Mouse (Mus musculus): Measurements from ENCODE around the gene Slc25a3. TPM values are rescaled to one million over a fixed set of nuclear protein-coding genes. Genes with fewer than 3 reads are reported as not detected.

Slc25a3 gene
- 481 and 504 TPM in 2 replicates for polyA plus RNA-seq (2014; fragmentation: Nextera tagmentation; extraction: Ambion mirVana)

GRCm38 (mm10) chr10:91123828-91124822 is at the start of gene Slc25a3:
Slc25a3 (minus strand) TSS chr10:91124059.
- no peaks in the 10 kb centered on the region for H3K9me3 ChIP-seq (ENCODE audit: control insufficient read depth, low read length)
- H3K4me1 ChIP-seq (replicated peaks; ENCODE audit: control insufficient read depth, insufficient read depth, low read length), result peaks cover 19% of the 10 kb centered on the region
- H3K4me2 ChIP-seq, result peak within 1 kb of the TSS; percentile 82
- 12% methylated on average over 59 of the region's 59 CpGs for WGBS
- H3K36me3 ChIP-seq (ENCODE audit: control insufficient read depth, insufficient read depth, low read length), result peaks cover 24% of the 10 kb centered on the region
- ATAC-seq (replicated peaks; ENCODE audit: low FRiP score) (peak; percentile 98), DNase-seq (ENCODE audit: low spot score) (peak; percentile 95)
- peak within 1 kb of the TSS; percentile 97 for H3K9ac ChIP-seq (ENCODE audit: low read depth, low read length)
- H3K27me3 ChIP-seq (replicated peaks; ENCODE audit: control insufficient read depth, insufficient read depth, low read length), result no peaks in the 10 kb centered on the region
- peak within 1 kb of the TSS; percentile 90 for H3K27ac ChIP-seq (ENCODE audit: low read depth, low read length)
- H3K4me3 ChIP-seq (ENCODE audit: low read depth, low read length), result peak within 1 kb of the TSS; percentile 98

DNA sequence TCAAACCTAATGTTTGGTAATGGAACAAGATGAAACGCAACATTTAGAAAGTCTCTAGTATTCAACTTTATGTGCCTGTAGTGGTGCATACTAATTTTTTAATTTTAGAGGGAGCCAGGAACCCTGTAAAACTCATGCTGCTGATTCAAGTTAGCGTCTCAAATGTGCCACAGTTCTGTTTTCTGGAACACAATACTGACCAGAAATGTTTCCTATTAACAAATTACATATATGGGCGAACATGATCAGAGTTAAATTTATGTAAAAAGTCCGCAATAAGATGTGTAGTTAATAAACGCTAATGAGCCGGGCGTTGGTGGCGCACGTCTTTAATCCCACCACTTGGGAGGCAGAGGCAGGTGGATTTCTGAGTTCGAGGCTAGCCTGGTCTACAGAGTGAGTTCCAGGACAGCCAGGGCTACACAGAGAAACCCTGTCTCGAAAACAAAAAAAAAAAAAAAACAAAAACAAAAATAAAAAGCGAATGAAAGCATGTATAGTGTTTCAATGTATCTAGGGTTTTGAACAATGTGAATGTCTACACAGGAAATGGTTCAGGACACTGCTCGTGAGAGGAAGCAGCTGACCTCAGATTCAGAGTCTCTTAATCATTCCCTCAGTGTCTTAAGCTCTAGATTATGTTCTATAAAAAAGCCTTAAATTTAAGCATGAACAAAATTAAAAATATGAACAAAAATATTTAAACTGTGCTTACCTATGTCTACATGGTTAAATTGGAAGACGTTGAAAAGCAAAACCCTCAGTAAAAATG is 48.7 kb upstream of the Slc25a3 start:
- H3K27ac ChIP-seq (ENCODE audit: low read depth, low read length), result peak overlapping the region; percentile 100
- peaks cover 15% of the 10 kb centered on the region for H3K4me1 ChIP-seq (replicated peaks; ENCODE audit: control insufficient read depth, insufficient read depth, low read length)
- 0 out of 2 replicates have a peak, but pooled peaks cover 9% of the 10 kb centered on the region for H3K36me3 ChIP-seq (ENCODE audit: control insufficient read depth, insufficient read depth, low read length)
- no peaks in the 10 kb centered on the region for H3K27me3 ChIP-seq (replicated peaks; ENCODE audit: control insufficient read depth, insufficient read depth, low read length)
- ATAC-seq (replicated peaks; ENCODE audit: low FRiP score), result no peak
- peak overlapping the region; percentile 89 for H3K4me3 ChIP-seq (ENCODE audit: low read depth, low read length)
- peak overlapping the region; percentile 95 for H3K9ac ChIP-seq (ENCODE audit: low read depth, low read length)
- H3K9me3 ChIP-seq (ENCODE audit: control insufficient read depth, low read length), result no peaks in the 10 kb centered on the region
- peak overlapping the region; percentile 92 for H3K4me2 ChIP-seq
- WGBS, result 73% methylated on average over 14 of the region's 14 CpGs
- DNase-seq (ENCODE audit: low spot score), result no peak

DNA sequence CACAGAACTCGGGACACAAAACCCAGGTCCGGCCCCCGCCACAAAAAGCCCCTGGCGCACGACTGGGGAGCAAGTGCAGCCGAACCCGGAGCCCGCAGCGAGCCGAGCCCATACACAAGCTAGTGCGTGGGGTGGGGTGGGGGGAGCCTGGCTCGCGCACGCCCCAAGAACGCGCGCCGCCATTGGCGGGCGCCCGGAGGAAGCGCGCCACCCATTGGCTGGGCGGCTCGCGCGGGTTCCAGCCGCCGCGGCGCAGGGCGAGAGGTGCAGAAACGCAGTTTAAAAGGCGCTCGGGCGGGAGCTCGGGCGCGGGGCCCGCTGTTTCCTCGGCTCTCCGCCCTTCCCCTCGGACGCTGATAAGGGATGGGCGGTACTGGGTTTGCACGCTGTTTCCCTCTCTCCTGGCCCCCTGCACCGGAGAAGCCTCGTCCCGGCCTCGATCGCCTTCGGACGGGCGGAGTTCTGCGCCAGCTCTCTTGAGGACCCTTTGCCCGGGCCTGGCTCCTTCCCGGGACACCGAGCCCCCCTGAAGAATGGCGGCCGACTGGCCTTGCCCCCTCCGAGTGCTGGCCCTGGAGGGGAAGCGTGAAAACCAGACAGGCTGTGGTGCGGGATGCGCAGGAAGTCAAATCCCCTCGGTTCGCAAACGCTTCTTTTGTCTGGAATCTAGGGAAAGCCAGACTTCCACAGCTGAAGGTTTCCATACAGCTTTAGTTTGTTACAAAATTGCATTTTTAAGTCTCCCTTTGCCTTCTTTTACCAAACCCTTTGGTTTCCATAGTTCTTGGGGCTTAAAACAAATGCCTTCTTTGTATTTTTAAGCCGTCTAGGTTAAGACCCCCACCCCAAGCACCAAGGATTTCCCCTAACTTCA is 47.8 kb upstream of the Slc25a3 start:
- H3K36me3 ChIP-seq (ENCODE audit: control insufficient read depth, insufficient read depth, low read length), result 0 out of 2 replicates have a peak, but pooled peaks cover 9% of the 10 kb centered on the region
- H3K9ac ChIP-seq (ENCODE audit: low read depth, low read length), result peak overlapping the region; percentile 97
- H3K9me3 ChIP-seq (ENCODE audit: control insufficient read depth, low read length), result no peaks in the 10 kb centered on the region
- DNase-seq (ENCODE audit: low spot score) (peak; percentile 98), ATAC-seq (replicated peaks; ENCODE audit: low FRiP score) (peak; percentile 97)
- H3K4me3 ChIP-seq (ENCODE audit: low read depth, low read length), result peak overlapping the region; percentile 89
- under 1% methylated on average over 68 of the region's 68 CpGs for WGBS
- H3K27me3 ChIP-seq (replicated peaks; ENCODE audit: control insufficient read depth, insufficient read depth, low read length), result no peaks in the 10 kb centered on the region
- H3K4me2 ChIP-seq, result peak overlapping the region; percentile 92
- H3K4me1 ChIP-seq (replicated peaks; ENCODE audit: control insufficient read depth, insufficient read depth, low read length), result peaks cover 22% of the 10 kb centered on the region
- peak overlapping the region; percentile 100 for H3K27ac ChIP-seq (ENCODE audit: low read depth, low read length)

DNA sequence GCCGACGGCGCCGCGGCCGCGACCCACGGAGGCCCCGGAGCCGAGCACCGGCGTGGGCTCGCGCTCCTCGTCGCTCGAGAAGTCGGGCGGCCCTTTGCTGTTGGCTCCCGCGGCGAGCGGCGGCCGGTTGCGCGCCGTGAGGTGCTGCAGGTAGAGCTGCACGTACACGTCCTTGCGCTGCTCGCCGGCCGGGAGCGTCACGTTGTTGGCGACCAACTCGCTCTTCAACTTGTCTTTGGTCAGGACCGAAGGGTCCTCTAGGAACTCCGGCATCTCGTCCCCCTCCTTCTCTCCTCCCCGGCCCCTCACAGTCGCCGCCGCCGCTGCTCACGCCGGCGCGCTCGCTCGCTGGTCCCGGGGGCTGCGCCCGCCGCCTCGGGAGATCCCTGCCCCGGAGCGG is 47.2 kb upstream of the Slc25a3 start:
- Histone ChIP-seq H3K36me3 (ENCODE audit: control insufficient read depth, insufficient read depth, low read length) (0 out of 2 replicates have a peak, but pooled peaks cover 9% of the 10 kb centered on the region), H3K9ac (ENCODE audit: low read depth, low read length) (peak overlapping the region; percentile 97), H3K27ac (ENCODE audit: low read depth, low read length) (peak overlapping the region; percentile 100), H3K4me1 (replicated peaks; ENCODE audit: control insufficient read depth, insufficient read depth, low read length) (peaks cover 22% of the 10 kb centered on the region), H3K4me3 (ENCODE audit: low read depth, low read length) (peak overlapping the region; percentile 89), H3K4me2 (peak overlapping the region; percentile 92), H3K27me3 (replicated peaks; ENCODE audit: control insufficient read depth, insufficient read depth, low read length) (no peaks in the 10 kb centered on the region), H3K9me3 (ENCODE audit: control insufficient read depth, low read length) (no peaks in the 10 kb centered on the region)
- DNase-seq (ENCODE audit: low spot score), result no peak
- ATAC-seq (replicated peaks; ENCODE audit: low FRiP score), result peak; percentile 17
- under 1% methylated on average over 57 of the region's 59 CpGs for WGBS

GRCm38 (mm10) chr10:91170143-91170941 is 46.5 kb upstream of the Slc25a3 start:
- Histone ChIP-seq H3K36me3 (ENCODE audit: control insufficient read depth, insufficient read depth, low read length) (peaks cover 11% of the 10 kb centered on the region; the same call in 1 of the 2 replicates), H3K4me1 (replicated peaks; ENCODE audit: control insufficient read depth, insufficient read depth, low read length) (peaks cover 24% of the 10 kb centered on the region), H3K27me3 (replicated peaks; ENCODE audit: control insufficient read depth, insufficient read depth, low read length) (no peaks in the 10 kb centered on the region), H3K4me3 (ENCODE audit: low read depth, low read length) (peak overlapping the region; percentile 89), H3K9ac (ENCODE audit: low read depth, low read length) (peak overlapping the region; percentile 97), H3K4me2 (peak overlapping the region; percentile 92), H3K27ac (ENCODE audit: low read depth, low read length) (peak overlapping the region; percentile 100), H3K9me3 (ENCODE audit: control insufficient read depth, low read length) (no peaks in the 10 kb centered on the region)
- DNase-seq (ENCODE audit: low spot score), result peak; percentile 77
- ATAC-seq (replicated peaks; ENCODE audit: low FRiP score), result peak; percentile 41
- WGBS, result under 1% methylated on average over 50 of the region's 50 CpGs

- no peaks in the 10 kb centered on the region for H3K27me3 ChIP-seq (replicated peaks; ENCODE audit: control insufficient read depth, insufficient read depth, low read length)
- peaks cover 24% of the 10 kb centered on the region for H3K4me1 ChIP-seq (replicated peaks; ENCODE audit: control insufficient read depth, insufficient read depth, low read length)
- DNase-seq (ENCODE audit: low spot score) (no peak), ATAC-seq (replicated peaks; ENCODE audit: low FRiP score) (no peak)
- peak overlapping the region; percentile 89 for H3K4me3 ChIP-seq (ENCODE audit: low read depth, low read length)
- peaks cover 17% of the 10 kb centered on the region; the same call in 1 of the 2 replicates for H3K36me3 ChIP-seq (ENCODE audit: control insufficient read depth, insufficient read depth, low read length)
- H3K9ac ChIP-seq (ENCODE audit: low read depth, low read length), result peak overlapping the region; percentile 97
- H3K4me2 ChIP-seq, result peak overlapping the region; percentile 92
- no peaks in the 10 kb centered on the region for H3K9me3 ChIP-seq (ENCODE audit: control insufficient read depth, low read length)
- peak overlapping the region; percentile 30; the same call in 1 of the 2 replicates for H3K27ac ChIP-seq (ENCODE audit: low read depth, low read length)
- 24% methylated on average over 17 of the region's 17 CpGs for WGBS
Observed at GRCm38 (mm10) chr10:91169414-91170065, 45.7 kb upstream of the Slc25a3 start.

DNA sequence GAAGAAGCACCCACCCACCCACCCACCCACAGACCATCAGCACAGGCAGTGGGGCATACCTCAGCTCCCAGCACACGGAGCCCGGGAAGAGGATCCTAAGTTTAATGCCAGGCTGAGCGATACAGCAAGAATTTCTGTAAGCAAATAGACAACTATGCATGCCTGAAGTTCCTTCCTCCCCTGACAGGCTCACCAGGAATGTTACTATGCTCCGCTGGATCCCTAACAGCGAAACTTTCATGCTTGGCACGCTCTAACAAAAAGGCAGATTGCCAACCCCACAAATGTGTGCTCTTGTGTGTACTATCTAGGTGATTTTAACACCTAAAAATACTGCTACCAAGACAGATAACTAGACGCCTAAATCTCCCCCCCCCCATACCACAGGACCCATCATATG is 43.5 kb upstream of the Slc25a3 start:
- ATAC-seq (replicated peaks; ENCODE audit: low FRiP score), result no peak
- Histone ChIP-seq H3K9me3 (ENCODE audit: control insufficient read depth, low read length) (no peaks in the 10 kb centered on the region), H3K27ac (ENCODE audit: low read depth, low read length) (no peak overlapping the region), H3K27me3 (replicated peaks; ENCODE audit: control insufficient read depth, insufficient read depth, low read length) (no peaks in the 10 kb centered on the region), H3K4me3 (ENCODE audit: low read depth, low read length) (peak overlapping the region; percentile 26), H3K4me2 (peak overlapping the region; percentile 92), H3K4me1 (replicated peaks; ENCODE audit: control insufficient read depth, insufficient read depth, low read length) (peaks cover 29% of the 10 kb centered on the region), H3K36me3 (ENCODE audit: control insufficient read depth, insufficient read depth, low read length) (peaks cover 34% of the 10 kb centered on the region), H3K9ac (ENCODE audit: low read depth, low read length) (no peak overlapping the region)
- no peak for DNase-seq (ENCODE audit: low spot score)
- 72% methylated on average over 7 of the region's 7 CpGs for whole genome bisulfite sequencing

Data from liver, embryonic 11.5 days (tissue).